Mouse (Mus musculus): ENCODE measurements at regions not wholly inside any gene's neighbourhood (a gene's known extent, or its start where the extent isn't known, plus 50 kb on each side); places are given as distances from the start of the nearest gene placed in this dataset.

GRCm38 (mm10) chr16:73707051-73707450 lies 704.6 kb downstream of the Robo2 start:
- no peak overlapping the region for H3K4me3 ChIP-seq (ENCODE audit: control insufficient read depth in 1 of 2, insufficient read depth in 1 of 2, low read depth in 2 of 2, low read length in 2 of 2)
- H3K27ac ChIP-seq (ENCODE audit: control insufficient read depth, low read depth, low read length): no peak overlapping the region
- H3K9ac ChIP-seq (ENCODE audit: control insufficient read depth, low read depth, low read length, poor library complexity, severe bottlenecking): no peak overlapping the region
- H3K36me3 ChIP-seq (ENCODE audit: control insufficient read depth in 1 of 2, insufficient read depth in 2 of 2, low read length in 2 of 2): no peaks in the 10 kb centered on the region
- DNase-seq (ENCODE audit: low read depth, low spot score): no peak
- H3K4me1 ChIP-seq (ENCODE audit: control insufficient read depth in 1 of 2, insufficient read depth in 2 of 2, low read length in 2 of 2): no peaks in the 10 kb centered on the region
- no peaks in the 10 kb centered on the region for H3K27me3 ChIP-seq (ENCODE audit: control insufficient read depth in 1 of 2, insufficient read depth in 2 of 2, low read length in 2 of 2)
- TF ChIP-seq HCFC1 (IDR thresholded peaks at IDR 0.05; ENCODE audit: low read depth, low read length) (no peak), POLR2AphosphoS5 (IDR thresholded peaks at IDR 0.05; ENCODE audit: borderline replicate concordance, low read depth, low read length) (no peak), GABPA (IDR thresholded peaks at IDR 0.05; ENCODE audit: low read depth, low read length) (no peak), BHLHE40 (IDR thresholded peaks at IDR 0.05; ENCODE audit: borderline replicate concordance, low read depth, low read length) (no peak), MYC (IDR thresholded peaks at IDR 0.05; ENCODE audit: low read depth, low read length) (no peak), MAX (IDR thresholded peaks at IDR 0.05; ENCODE audit: low read length) (no peak), ZMIZ1 (IDR thresholded peaks at IDR 0.05; ENCODE audit: low read depth, low read length) (no peak), RAD21 (IDR thresholded peaks at IDR 0.05; ENCODE audit: low read depth, low read length) (no peak), MEF2A (IDR thresholded peaks at IDR 0.05; ENCODE audit: extremely low read depth, insufficient replicate concordance, low read depth, low read length, poor library complexity, severe bottlenecking) (no peak), TAL1 (IDR thresholded peaks at IDR 0.05; ENCODE audit: low read length) (no peak), TCF12 (IDR thresholded peaks at IDR 0.05; ENCODE audit: low read depth, low read length) (no peak), MXI1 (IDR thresholded peaks at IDR 0.05; ENCODE audit: low read depth, low read length) (no peak), POLR2A (IDR thresholded peaks at IDR 0.05; ENCODE audit: control insufficient read depth in 1 of 2, insufficient read depth in 1 of 2, low read depth in 1 of 2, low read length in 2 of 2, poor library complexity in 1 of 2) (no peak), NELFE (IDR thresholded peaks at IDR 0.05; ENCODE audit: low read depth, low read length) (no peak), RCOR1 (IDR thresholded peaks at IDR 0.05; ENCODE audit: low read depth, low read length) (no peak), JUND (IDR thresholded peaks at IDR 0.05; ENCODE audit: low read depth, low read length) (no peak), NRF1 (IDR thresholded peaks at IDR 0.05; ENCODE audit: insufficient read depth, low read depth, low read length, poor library complexity, severe bottlenecking) (no peak)
- no peaks in the 10 kb centered on the region for H3K9me3 ChIP-seq (replicated peaks; ENCODE audit: insufficient read depth, low read length)
- H3K79me2 ChIP-seq (ENCODE audit: control insufficient read depth, insufficient read depth, low read length, poor library complexity): no peaks in the 10 kb centered on the region

DNA sequence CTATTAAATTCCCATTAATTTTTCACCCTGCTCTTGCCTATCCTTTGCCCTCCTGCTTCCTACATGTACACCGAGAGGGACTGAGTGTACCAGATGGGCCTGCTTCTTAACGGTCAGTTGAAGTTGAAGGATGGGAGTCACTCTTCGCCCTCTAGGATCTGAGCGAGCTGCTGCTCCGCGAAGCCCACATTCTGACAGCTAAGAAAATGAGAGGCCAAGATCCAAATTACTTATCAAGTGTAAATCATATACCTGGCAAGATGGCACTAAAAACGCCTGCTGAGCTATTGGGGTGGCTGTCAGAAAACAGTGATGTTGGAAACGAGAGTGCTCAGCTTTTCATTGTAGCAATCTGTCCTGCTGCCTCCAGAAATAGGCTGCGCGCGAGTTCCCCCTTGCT lies 722.4 kb downstream of the Robo2 start:
- Histone ChIP-seq H3K27me3 (ENCODE audit: control insufficient read depth in 1 of 2, insufficient read depth in 2 of 2, low read length in 2 of 2) (no peaks in the 10 kb centered on the region), H3K4me1 (ENCODE audit: control insufficient read depth in 1 of 2, insufficient read depth in 2 of 2, low read length in 2 of 2) (no peaks in the 10 kb centered on the region), H3K4me3 (ENCODE audit: control insufficient read depth in 1 of 2, insufficient read depth in 1 of 2, low read depth in 2 of 2, low read length in 2 of 2) (no peak overlapping the region), H3K9ac (ENCODE audit: control insufficient read depth, low read depth, low read length, poor library complexity, severe bottlenecking) (no peak overlapping the region), H3K79me2 (ENCODE audit: control insufficient read depth, insufficient read depth, low read length, poor library complexity) (no peaks in the 10 kb centered on the region), H3K9me3 (replicated peaks; ENCODE audit: insufficient read depth, low read length) (no peaks in the 10 kb centered on the region), H3K36me3 (ENCODE audit: control insufficient read depth in 1 of 2, insufficient read depth in 2 of 2, low read length in 2 of 2) (no peaks in the 10 kb centered on the region), H3K27ac (ENCODE audit: control insufficient read depth, low read depth, low read length) (no peak overlapping the region)
- TF ChIP-seq HCFC1 (IDR thresholded peaks at IDR 0.05; ENCODE audit: low read depth, low read length): no peak
- no peak for TF ChIP-seq SMC3 (IDR thresholded peaks at IDR 0.05; ENCODE audit: low read depth, low read length)
- TF ChIP-seq MYB (IDR thresholded peaks at IDR 0.05; ENCODE audit: low read depth, low read length): no peak
- TF ChIP-seq MAFK (IDR thresholded peaks at IDR 0.05; ENCODE audit: borderline replicate concordance, low read depth, low read length): no peak
- TF ChIP-seq ZNF384 (IDR thresholded peaks at IDR 0.05; ENCODE audit: low read depth, low read length): no peak
- TF ChIP-seq GATA1 (IDR thresholded peaks at IDR 0.05; ENCODE audit: low read depth, low read length): no peak
- no peak for DNase-seq (ENCODE audit: low read depth, low spot score)

Data from MEL (cell line).